Mouse (Mus musculus) testis, postnatal 10 days (tissue): ENCODE data around the gene Arf1.

Source experiments
- DNase-seq: peaks from one replicate; pipeline ENCODE4 v3.0.0; 2021; ENCODE audit warnings: low spot score

Arf1 gene

GRCm38 (mm10) chr11:59226787-59227603 is 1.1 kb downstream of the Arf1 start:
- no peak for DNase-seq

- DNase-seq = no peak
These were observed 1.8 kb downstream of the Arf1 start for GRCm38 (mm10) chr11:59226251-59226650.

- DNase-seq = no peak
These were observed 2.9 kb downstream of the Arf1 start for GRCm38 (mm10) chr11:59225167-59225566.

GRCm38 (mm10) chr11:59224470-59224869 is 3.6 kb downstream of the Arf1 start:
- DNase-seq = no peak

- no peak for DNase-seq
These were observed 4.0 kb downstream of the Arf1 start for GRCm38 (mm10) chr11:59224025-59224424.

- no peak for DNase-seq
These were observed 5.8 kb downstream of the Arf1 start for GRCm38 (mm10) chr11:59222306-59222705.

- DNase-seq = no peak
These were observed 6.5 kb downstream of the Arf1 start for GRCm38 (mm10) chr11:59221604-59222003.

GRCm38 (mm10) chr11:59219064-59219463 is 9.0 kb downstream of the Arf1 start:
- peak; percentile 60 for DNase-seq

GRCm38 (mm10) chr11:59218389-59218998 is 9.6 kb downstream of the Arf1 start:
- no peak for DNase-seq

- DNase-seq = no peak
These were observed 11.1 kb downstream of the Arf1 start for GRCm38 (mm10) chr11:59216955-59217354.

GRCm38 (mm10) chr11:59212892-59213494 is 15.1 kb downstream of the Arf1 start:
- DNase-seq = peak; percentile 59

GRCm38 (mm10) chr11:59212320-59212719 is 15.8 kb downstream of the Arf1 start:
- peak; percentile 42 for DNase-seq

GRCm38 (mm10) chr11:59211561-59211960 is 16.5 kb downstream of the Arf1 start:
- DNase-seq = peak; percentile 42

GRCm38 (mm10) chr11:59210020-59210419 is 18.1 kb downstream of the Arf1 start:
- peak; percentile 37 for DNase-seq

GRCm38 (mm10) chr11:59209580-59209979 is 18.5 kb downstream of the Arf1 start:
- peak; percentile 73 for DNase-seq

GRCm38 (mm10) chr11:59209003-59209441 is 19.0 kb downstream of the Arf1 start:
- DNase-seq = peak; percentile 84

GRCm38 (mm10) chr11:59208153-59208831 is 19.8 kb downstream of the Arf1 start, which contains the start of gene 2310033P09Rik:
TSS of gene 2310033P09Rik (plus strand) at chr11:59208321.
- DNase-seq = peak; percentile 95

- DNase-seq = peak; percentile 99
These were observed 25.7 kb downstream of the Arf1 start, which contains the start of gene Mrpl55 for GRCm38 (mm10) chr11:59202081-59202995. TSS of gene Mrpl55 (plus strand) at chr11:59202486.

GRCm38 (mm10) chr11:59201216-59202002 is 26.7 kb downstream of the Arf1 start:
- DNase-seq = no peak

- no peak for DNase-seq
These were observed 31.8 kb downstream of the Arf1 start for GRCm38 (mm10) chr11:59196230-59196629.
